Mouse (Mus musculus) bone marrow, adult 2 months (tissue): ENCODE results near the gene Coq8b.

Experiments
- CTCF ChIP-seq: fragments of 200-500 bp; IDR thresholded peaks from 2 replicates; pipeline ENCODE4 v1.5.1; 2011; ENCODE audit warnings: low read length, control low read depth; ENCODE audit not compliant: control insufficient read depth, insufficient read depth
- POLR2A ChIP-seq: fragments of 200-500 bp; IDR thresholded peaks from 2 replicates; pipeline ENCODE4 v1.6.1; 2011; ENCODE audit warnings: low read depth, mild to moderate bottlenecking, control low read depth, low read length, borderline replicate concordance; ENCODE audit not compliant: control insufficient read depth

DNA sequence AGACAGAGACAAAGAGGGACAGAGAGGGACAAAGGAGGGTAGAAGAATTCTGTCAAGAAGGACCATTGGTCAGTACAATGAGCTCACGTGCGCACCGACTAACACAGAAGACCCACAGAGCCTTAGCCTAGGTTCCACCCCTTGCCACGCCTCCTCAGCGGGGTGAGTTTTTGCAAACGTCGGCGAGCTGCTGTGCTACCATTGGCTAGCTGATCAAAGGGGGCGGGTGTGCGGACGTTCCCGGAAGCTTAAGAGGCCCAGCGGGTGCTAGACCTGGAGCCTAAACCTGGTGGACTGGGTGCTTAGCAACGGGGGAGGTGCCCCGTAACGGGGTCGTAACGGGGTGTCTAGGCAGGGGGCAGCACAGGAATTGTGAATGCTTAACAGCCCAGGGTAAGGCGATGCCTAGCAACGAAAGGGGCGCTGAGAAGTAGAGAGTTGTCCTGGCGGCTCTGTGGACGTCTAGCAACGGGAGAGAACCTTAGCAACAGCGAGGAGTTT lies at the start of gene Coq8b:
- TF ChIP-seq CTCF = no peak
- TF ChIP-seq POLR2A = no peak; the same call in 1 of the 2 replicates
